Mouse (Mus musculus) hindbrain, embryonic 12.5 days (tissue): Measurements from ENCODE around the gene Cadps. TPM values are rescaled to one million over a fixed set of nuclear protein-coding genes. Genes with fewer than 3 reads are reported as not detected.
A peak's percentile ranks its signal among the peaks of the same experiment; 100 is the strongest.
"Not testable (repeated sequence)": the region's sequence is repeated elsewhere in the genome, so short reads cannot be mapped to it uniquely, and the experiment has no call there.

Experiments used
- ATAC-seq: fragments of 200-750 bp; cut with Nextera tagmentation; 2 replicates; pipeline ENCODE4 v1.8.0; 2017; ENCODE audit warnings: moderate TSS enrichment; ENCODE audit not compliant: low FRiP score
- H3K27ac ChIP-seq: fragments of 300-500 bp; sonication (generic); 2 replicates; pipeline ENCODE4 v1.5.1; 2016; ENCODE audit warnings: mild to moderate bottlenecking
- H3K27me3 ChIP-seq: fragments of 300-500 bp; sonication (generic); 2 replicates; pipeline ENCODE4 v1.6.1; 2016; ENCODE audit warnings: mild to moderate bottlenecking
- H3K36me3 ChIP-seq: fragments of 300-500 bp; sonication (generic); 2 replicates; pipeline ENCODE4 v1.6.1; 2016; ENCODE audit warnings: mild to moderate bottlenecking
- H3K4me1 ChIP-seq: fragments of 300-500 bp; sonication (generic); 2 replicates; pipeline ENCODE4 v1.6.1; 2016
- H3K4me2 ChIP-seq: fragments of 300-500 bp; sonication (generic); replicated peaks from 2 replicates; pipeline ENCODE4 v1.6.1; 2016; ENCODE audit warnings: mild to moderate bottlenecking
- H3K4me3 ChIP-seq: fragments of 300-500 bp; sonication (generic); 2 replicates; pipeline ENCODE4 v1.5.1; 2016; ENCODE audit warnings: mild to moderate bottlenecking
- H3K9ac ChIP-seq: fragments of 300-500 bp; sonication (generic); 2 replicates; pipeline ENCODE4 v1.6.1; 2016; ENCODE audit warnings: mild to moderate bottlenecking, moderate library complexity
- H3K9me3 ChIP-seq: fragments of 300-500 bp; sonication (generic); replicated peaks from 2 replicates; pipeline ENCODE4 v1.6.1; 2016; ENCODE audit warnings: mild to moderate bottlenecking
- WGBS: fragments of 180-500 bp; shearing (Covaris S2); methylation state at CpG from one replicate; pipeline ENCODE4 v1.1.7; 2016; 5-methylcytosine and 5-hydroxymethylcytosine counted together
- polyA plus RNA-seq: library from polyadenylated mRNA; unstranded; fragments of >200 nt; fragmentation: Nextera tagmentation; extraction: Ambion mirVana; gene quantifications from 2 replicates; pipeline ENCODE4 v1.2.1, GENCODE M21; 2016

Cadps gene
- polyA plus RNA-seq, 1 experiment from 2014 or later, result 21.8 TPM

DNA sequence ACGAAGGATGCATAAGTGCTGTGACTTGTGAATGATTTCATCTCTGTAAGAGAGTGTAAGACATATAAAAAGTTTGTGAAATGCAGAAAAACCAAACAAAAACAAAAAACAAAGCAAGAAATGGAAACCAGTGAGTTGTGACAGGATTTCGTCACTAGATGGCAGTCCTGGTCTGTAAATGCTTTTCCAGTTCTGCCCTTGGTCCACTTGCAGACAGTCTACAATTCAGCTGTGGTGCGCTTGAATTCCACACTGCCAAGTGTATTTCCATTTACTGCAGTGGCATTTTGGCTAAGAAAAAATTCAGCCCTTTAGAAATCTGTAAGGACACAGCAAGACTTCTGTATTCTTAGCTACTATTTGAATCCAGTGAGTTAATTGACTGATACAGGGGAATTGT, 247.8 kb downstream of the Cadps start:
- Histone ChIP-seq H3K9me3 (no peaks in the 10 kb centered on the region), H3K4me1 (no peaks in the 10 kb centered on the region), H3K4me3 (no peak overlapping the region), H3K27me3 (no peaks in the 10 kb centered on the region), H3K36me3 (no peaks in the 10 kb centered on the region), H3K9ac (no peak overlapping the region), H3K27ac (no peak overlapping the region), H3K4me2 (no peak overlapping the region)
- no peak for ATAC-seq
- WGBS, result 25% methylated on average over 3 of the region's 3 CpGs

GRCm38 (mm10) chr14:12574336-12574735, 248.5 kb downstream of the Cadps start:
- ATAC-seq, result no peak
- no peak overlapping the region for H3K4me2 ChIP-seq
- no peak overlapping the region for H3K9ac ChIP-seq
- no peak overlapping the region for H3K27ac ChIP-seq
- no peak overlapping the region for H3K4me3 ChIP-seq
- 81% methylated on average over 4 of the region's 4 CpGs for WGBS
- H3K27me3 ChIP-seq, result no peaks in the 10 kb centered on the region
- H3K36me3 ChIP-seq, result no peaks in the 10 kb centered on the region
- H3K9me3 ChIP-seq, result no peaks in the 10 kb centered on the region
- no peaks in the 10 kb centered on the region for H3K4me1 ChIP-seq

DNA sequence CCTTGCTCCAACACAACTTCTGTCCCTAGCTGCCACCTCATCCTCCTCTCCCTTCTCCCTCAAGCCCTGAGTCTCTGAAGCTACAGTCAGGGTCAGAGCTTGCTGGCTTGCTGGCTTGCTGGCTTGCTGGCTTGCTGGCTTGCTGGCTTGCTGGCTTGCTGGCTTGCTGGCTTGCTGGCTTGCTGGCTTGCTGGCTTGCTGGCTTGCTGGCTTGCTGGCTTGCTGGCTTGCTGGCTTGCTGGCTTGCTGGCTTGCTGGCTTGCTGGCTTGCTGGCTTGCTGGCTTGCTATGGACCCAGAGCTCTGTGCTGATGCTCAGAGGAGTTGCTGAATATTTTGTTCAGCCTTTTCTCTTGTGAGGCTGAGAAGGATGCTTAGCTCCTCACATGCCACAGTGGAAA, 261.1 kb downstream of the Cadps start:
- not testable (repeated sequence) for H3K4me2 ChIP-seq

GRCm38 (mm10) chr14:12560233-12560577, 262.7 kb downstream of the Cadps start:
- no peak overlapping the region for H3K4me3 ChIP-seq
- H3K27me3 ChIP-seq, result no peaks in the 10 kb centered on the region
- H3K9ac ChIP-seq, result no peak overlapping the region
- H3K36me3 ChIP-seq, result no peaks in the 10 kb centered on the region
- peak overlapping the region; percentile 73 for H3K27ac ChIP-seq
- H3K4me1 ChIP-seq, result peaks cover 12% of the 10 kb centered on the region
- WGBS, result 74% methylated on average over 1 of the region's 1 CpGs
- no peak overlapping the region for H3K4me2 ChIP-seq
- ATAC-seq, result peak; percentile 61
- no peaks in the 10 kb centered on the region; the same call in 1 of the 2 replicates for H3K9me3 ChIP-seq

More for the DNA sequence above, 261.1 kb downstream of the Cadps start:
- not testable (repeated sequence) for H3K9ac ChIP-seq, ATAC-seq, H3K4me3 ChIP-seq, H3K9me3 ChIP-seq, H3K27ac ChIP-seq, H3K27me3 ChIP-seq, H3K36me3 ChIP-seq
- H3K4me1 ChIP-seq, result peaks cover 12% of the 10 kb centered on the region

DNA sequence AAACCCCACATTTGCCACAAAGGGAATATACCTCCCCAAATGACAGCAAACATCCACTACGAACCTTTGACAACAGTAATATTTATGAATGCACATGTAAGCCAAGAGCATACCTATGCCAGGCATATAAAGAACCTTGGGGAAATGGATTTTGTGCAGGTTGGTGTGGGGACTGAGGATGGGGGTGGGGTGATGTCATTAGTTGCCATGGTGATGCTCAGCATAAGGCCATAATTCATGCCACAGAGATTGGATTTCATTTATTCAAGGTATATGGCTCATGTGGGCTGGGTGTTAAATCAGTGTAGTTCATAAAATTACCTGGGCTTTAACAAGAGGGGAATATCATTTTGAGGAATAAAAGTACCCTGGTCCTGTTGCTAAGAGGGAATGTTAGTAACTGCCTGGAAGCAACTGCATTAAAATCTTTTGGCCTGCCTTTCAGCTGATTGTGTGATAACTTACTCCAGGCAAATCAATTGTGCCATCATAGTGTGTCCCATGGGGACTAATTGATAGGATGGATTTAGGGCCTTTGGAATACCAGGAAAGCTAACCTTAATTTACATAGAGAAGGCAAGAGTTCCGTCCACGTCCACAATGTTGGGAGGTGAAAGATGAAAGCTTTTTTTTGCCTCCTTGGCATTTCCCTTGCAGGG, 263.2 kb downstream of the Cadps start:
- Histone ChIP-seq H3K36me3 (no peaks in the 10 kb centered on the region), H3K27me3 (no peaks in the 10 kb centered on the region), H3K4me3 (no peak overlapping the region), H3K4me2 (no peak overlapping the region), H3K9me3 (no peaks in the 10 kb centered on the region; the same call in 1 of the 2 replicates), H3K27ac (peak overlapping the region; percentile 73), H3K4me1 (peaks cover 12% of the 10 kb centered on the region), H3K9ac (no peak overlapping the region)
- ATAC-seq, result peak; percentile 71
- 55% methylated on average over 3 of the region's 3 CpGs for WGBS

DNA sequence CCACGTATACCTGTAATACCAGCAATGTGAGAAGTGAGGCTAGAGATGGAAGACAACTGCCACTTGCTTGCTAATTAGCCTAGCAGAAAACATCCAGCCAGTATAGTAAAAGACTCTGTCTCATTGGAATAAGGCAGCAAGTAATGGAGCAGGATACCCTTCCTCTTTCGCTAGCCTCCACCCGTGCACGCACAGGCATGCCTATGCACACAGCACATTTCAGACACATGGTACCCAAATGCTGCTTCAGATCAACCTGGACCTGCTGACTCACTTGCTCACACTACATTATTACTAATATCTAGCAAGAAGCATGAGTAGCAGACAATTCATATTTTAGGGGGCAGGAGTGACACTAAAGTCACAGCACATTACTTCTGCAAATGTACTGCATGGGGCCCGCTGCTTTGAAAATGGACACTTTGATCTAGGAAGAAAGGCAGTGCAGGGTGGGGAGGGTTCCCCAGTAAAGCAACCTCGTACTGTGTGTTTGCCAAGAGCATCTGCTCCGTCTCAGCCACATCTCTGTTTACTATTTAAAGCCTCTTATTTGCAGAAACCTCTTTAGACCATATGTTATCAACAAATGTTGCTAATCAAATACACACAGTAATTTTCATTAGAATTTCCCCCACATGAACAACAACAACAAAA, 263.8 kb downstream of the Cadps start:
- no peak overlapping the region for H3K9ac ChIP-seq
- H3K4me3 ChIP-seq, result no peak overlapping the region
- 80% methylated on average over 7 of the region's 7 CpGs for WGBS
- peak overlapping the region; percentile 73 for H3K27ac ChIP-seq
- H3K4me2 ChIP-seq, result no peak overlapping the region
- H3K9me3 ChIP-seq, result no peaks in the 10 kb centered on the region
- H3K4me1 ChIP-seq, result peaks cover 12% of the 10 kb centered on the region
- no peaks in the 10 kb centered on the region for H3K36me3 ChIP-seq
- 0 out of 2 replicates have a peak, but pooled peaks have one; percentile 16 for ATAC-seq
- no peaks in the 10 kb centered on the region for H3K27me3 ChIP-seq

GRCm38 (mm10) chr14:12554486-12554885, 268.4 kb downstream of the Cadps start:
- WGBS, result 74% methylated on average over 2 of the region's 2 CpGs
- no peak overlapping the region for H3K4me2 ChIP-seq
- H3K4me3 ChIP-seq, result no peak overlapping the region
- no peak overlapping the region for H3K9ac ChIP-seq
- ATAC-seq, result no peak
- H3K27me3 ChIP-seq, result no peaks in the 10 kb centered on the region
- no peaks in the 10 kb centered on the region for H3K9me3 ChIP-seq
- no peak overlapping the region for H3K27ac ChIP-seq
- H3K36me3 ChIP-seq, result no peaks in the 10 kb centered on the region
- peaks cover 4% of the 10 kb centered on the region; the same call in 1 of the 2 replicates for H3K4me1 ChIP-seq

- H3K4me1 ChIP-seq, result no peaks in the 10 kb centered on the region
- no peaks in the 10 kb centered on the region for H3K9me3 ChIP-seq
- WGBS, result 42% methylated on average over 6 of the region's 6 CpGs
- H3K9ac ChIP-seq, result no peak overlapping the region
- no peaks in the 10 kb centered on the region for H3K27me3 ChIP-seq
- no peak overlapping the region for H3K27ac ChIP-seq
- H3K4me2 ChIP-seq, result no peak overlapping the region
- no peaks in the 10 kb centered on the region for H3K36me3 ChIP-seq
- no peak overlapping the region for H3K4me3 ChIP-seq
- ATAC-seq, result no peak; the same call in 1 of the 2 replicates
Measured at GRCm38 (mm10) chr14:12551353-12551752, 271.5 kb downstream of the Cadps start.

GRCm38 (mm10) chr14:12550931-12551330, 271.9 kb downstream of the Cadps start:
- Histone ChIP-seq H3K9ac (no peak overlapping the region), H3K36me3 (peaks cover 3% of the 10 kb centered on the region), H3K27ac (no peak overlapping the region), H3K4me2 (no peak overlapping the region), H3K4me3 (no peak overlapping the region), H3K4me1 (no peaks in the 10 kb centered on the region), H3K27me3 (no peaks in the 10 kb centered on the region), H3K9me3 (no peaks in the 10 kb centered on the region)
- WGBS, result 42% methylated on average over 5 of the region's 5 CpGs
- no peak for ATAC-seq

GRCm38 (mm10) chr14:12549290-12549689, 273.6 kb downstream of the Cadps start:
- H3K36me3 ChIP-seq, result peaks cover 4% of the 10 kb centered on the region
- no peaks in the 10 kb centered on the region for H3K9me3 ChIP-seq
- no peak for ATAC-seq
- H3K4me3 ChIP-seq, result no peak overlapping the region
- no peak overlapping the region for H3K4me2 ChIP-seq
- no peaks in the 10 kb centered on the region for H3K4me1 ChIP-seq
- no peak overlapping the region for H3K27ac ChIP-seq
- no peaks in the 10 kb centered on the region for H3K27me3 ChIP-seq
- no peak overlapping the region for H3K9ac ChIP-seq

DNA sequence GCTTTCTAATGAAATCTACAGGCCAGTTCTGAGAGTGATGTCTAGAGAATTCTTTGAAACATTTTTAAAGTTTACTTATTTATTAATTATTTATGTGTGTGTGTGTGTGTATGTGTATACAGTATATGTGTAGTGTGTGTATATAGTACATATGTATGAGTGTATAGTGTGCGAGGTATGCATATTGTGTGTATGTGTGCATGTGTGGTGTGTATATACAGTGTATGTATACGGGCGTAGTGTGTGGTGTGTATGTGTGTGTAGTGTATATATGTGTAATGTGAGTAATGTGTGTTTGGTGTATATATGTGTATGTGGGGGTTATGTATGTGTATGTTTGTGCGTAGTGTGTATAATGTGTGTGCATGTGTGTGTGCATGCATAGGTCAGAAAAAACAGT, 275.4 kb downstream of the Cadps start:
- no peaks in the 10 kb centered on the region for H3K9me3 ChIP-seq
- no peak overlapping the region for H3K4me3 ChIP-seq
- H3K4me1 ChIP-seq, result no peaks in the 10 kb centered on the region
- no peak overlapping the region for H3K27ac ChIP-seq
- 93% methylated on average over 4 of the region's 4 CpGs for WGBS
- H3K4me2 ChIP-seq, result no peak overlapping the region
- H3K36me3 ChIP-seq, result peaks cover 4% of the 10 kb centered on the region
- ATAC-seq, result 0 out of 2 replicates have a peak, but pooled peaks have one; percentile 37
- H3K9ac ChIP-seq, result no peak overlapping the region
- H3K27me3 ChIP-seq, result no peaks in the 10 kb centered on the region

DNA sequence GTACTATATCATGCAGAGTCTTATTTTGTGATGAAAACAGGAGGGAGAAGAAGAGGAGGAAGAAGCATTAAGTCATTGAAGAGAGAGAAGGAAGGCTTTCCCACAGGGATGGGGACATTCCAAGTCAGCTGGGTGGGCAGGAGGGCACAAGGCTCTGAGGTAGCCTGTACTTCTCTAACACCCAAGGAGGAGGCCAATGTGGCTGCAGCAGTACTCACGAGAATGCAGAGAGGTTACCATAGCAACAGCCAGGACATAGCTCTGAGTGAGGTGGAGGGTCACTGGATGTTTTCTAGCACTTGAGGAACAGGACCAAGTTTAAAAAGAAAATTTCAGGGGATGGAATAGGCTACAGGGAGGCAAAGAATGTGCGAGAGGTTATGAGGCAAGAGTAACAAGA, 281.1 kb downstream of the Cadps start:
- WGBS, result 39% methylated on average over 2 of the region's 2 CpGs
- Histone ChIP-seq H3K4me2 (no peak overlapping the region), H3K4me1 (no peaks in the 10 kb centered on the region)

DNA sequence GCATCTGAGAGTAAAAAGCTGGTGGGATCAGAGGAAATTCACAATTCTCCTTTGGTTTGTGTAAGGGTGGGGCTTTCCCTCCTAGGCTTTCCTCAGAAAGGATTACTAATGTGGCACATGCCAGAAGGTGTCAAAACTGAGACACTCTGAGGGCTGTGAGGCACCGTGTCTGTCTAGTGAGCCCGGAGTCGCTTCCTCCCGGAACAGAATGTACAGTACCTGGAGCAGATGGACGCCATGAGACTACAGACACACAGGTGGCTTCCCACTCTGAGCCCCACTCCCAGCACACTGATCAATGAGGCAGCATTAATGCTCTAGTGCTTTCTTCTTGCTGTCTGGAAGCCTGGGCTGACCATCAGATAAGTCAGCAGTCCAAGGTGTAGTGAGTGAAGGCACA, 283.8 kb downstream of the Cadps start:
- WGBS, result 90% methylated on average over 5 of the region's 5 CpGs
- Histone ChIP-seq H3K4me1 (no peaks in the 10 kb centered on the region), H3K4me2 (no peak overlapping the region), H3K9me3 (no peaks in the 10 kb centered on the region), H3K36me3 (peaks cover 10% of the 10 kb centered on the region), H3K9ac (no peak overlapping the region), H3K4me3 (no peak overlapping the region), H3K27me3 (no peaks in the 10 kb centered on the region), H3K27ac (no peak overlapping the region)
- no peak for ATAC-seq

More for the DNA sequence above, 281.1 kb downstream of the Cadps start:
- Histone ChIP-seq H3K4me3 (no peak overlapping the region), H3K9me3 (no peaks in the 10 kb centered on the region), H3K9ac (no peak overlapping the region), H3K36me3 (peaks cover 8% of the 10 kb centered on the region), H3K27ac (no peak overlapping the region), H3K27me3 (no peaks in the 10 kb centered on the region)
- no peak for ATAC-seq
